Mouse (Mus musculus) kidney, embryonic 15.5 days (tissue): ENCODE measurements at regions not wholly inside any gene's neighbourhood (a gene's known extent, or its start where the extent isn't known, plus 50 kb on each side); places are given as distances from the start of the nearest gene placed in this dataset.

Experiments
- ATAC-seq: fragments of 200-750 bp; cut with Nextera tagmentation; replicated peaks from 2 replicates; pipeline ENCODE4 v1.8.0; 2017; ENCODE audit warnings: moderate TSS enrichment; ENCODE audit not compliant: low FRiP score
- H3K27ac ChIP-seq: fragments of 300-500 bp; sonication (generic); 2 replicates; pipeline ENCODE4 v1.5.1; 2015; ENCODE audit warnings: mild to moderate bottlenecking, inconsistent platforms
- H3K27me3 ChIP-seq: fragments of 300-500 bp; sonication (generic); 2 replicates; pipeline ENCODE4 v1.6.1; 2015; ENCODE audit warnings: inconsistent platforms
- H3K36me3 ChIP-seq: fragments of 300-500 bp; sonication (generic); 2 replicates; pipeline ENCODE4 v1.6.1; 2015; ENCODE audit warnings: inconsistent platforms
- H3K4me1 ChIP-seq: fragments of 300-500 bp; sonication (generic); 2 replicates; pipeline ENCODE4 v1.6.1; 2015; ENCODE audit warnings: inconsistent platforms
- H3K4me2 ChIP-seq: fragments of 300-500 bp; sonication (generic); 2 replicates; pipeline ENCODE4 v1.6.1; 2015; ENCODE audit warnings: moderate library complexity, mild to moderate bottlenecking, inconsistent platforms
- H3K4me3 ChIP-seq: fragments of 300-500 bp; sonication (generic); replicated peaks from 2 replicates; pipeline ENCODE4 v1.5.1; 2015; ENCODE audit warnings: mild to moderate bottlenecking, inconsistent platforms
- H3K9ac ChIP-seq: fragments of 300-500 bp; sonication (generic); 2 replicates; pipeline ENCODE4 v1.6.1; 2015; ENCODE audit warnings: mild to moderate bottlenecking, inconsistent platforms
- H3K9me3 ChIP-seq: fragments of 300-500 bp; sonication (generic); replicated peaks from 2 replicates; pipeline ENCODE4 v1.6.1; 2016; ENCODE audit warnings: inconsistent platforms
- WGBS: fragments of 180-500 bp; shearing (Covaris S2); methylation state at CpG from one replicate; pipeline ENCODE4 v1.1.7; 2015; ENCODE audit warnings: mixed read lengths; 5-methylcytosine and 5-hydroxymethylcytosine counted together

DNA sequence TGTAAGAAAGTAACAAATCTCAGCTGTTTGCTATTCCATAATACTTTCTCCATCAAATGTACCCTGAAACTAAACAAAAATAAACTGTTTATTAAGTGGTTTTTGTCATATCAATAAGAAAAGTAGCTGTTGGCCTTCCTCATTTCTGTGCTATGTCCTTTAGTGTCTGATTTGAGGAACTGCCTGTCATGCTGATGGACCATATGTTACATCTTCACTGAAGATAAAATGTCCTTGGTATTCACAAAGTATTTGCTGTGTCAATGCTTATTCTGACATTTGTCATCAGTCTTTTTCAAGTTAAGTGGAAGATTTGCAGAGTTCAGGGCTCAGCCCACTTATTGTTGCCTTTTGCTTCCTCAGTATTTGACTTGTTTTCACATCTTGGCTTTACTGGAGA is 682.0 kb upstream of the Gje1 start:
- Histone ChIP-seq H3K36me3 (no peaks in the 10 kb centered on the region), H3K27ac (no peak overlapping the region), H3K27me3 (no peaks in the 10 kb centered on the region), H3K4me3 (no peak overlapping the region), H3K4me1 (no peaks in the 10 kb centered on the region), H3K9me3 (no peaks in the 10 kb centered on the region), H3K9ac (no peak overlapping the region), H3K4me2 (no peak overlapping the region)
- ATAC-seq, result no peak

DNA sequence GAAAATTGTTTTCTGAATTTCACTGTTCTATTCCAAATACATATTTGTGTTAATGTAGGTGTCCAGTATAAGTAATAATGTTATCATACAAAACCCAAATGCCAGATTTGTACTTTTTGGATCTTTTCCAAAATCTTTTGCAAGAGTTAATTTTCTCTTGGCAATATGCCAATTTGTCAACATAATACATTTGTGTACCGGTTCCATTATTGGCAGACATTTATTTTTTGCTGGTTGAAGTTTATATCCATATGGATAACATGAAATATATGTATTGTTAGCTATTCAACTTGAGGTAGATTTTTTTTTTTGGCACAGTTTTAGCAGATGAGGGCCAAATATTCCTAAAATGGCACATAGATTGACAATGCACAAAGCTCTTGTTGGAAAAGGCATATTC is 679.1 kb upstream of the Gje1 start:
- H3K27me3 ChIP-seq, result no peaks in the 10 kb centered on the region
- WGBS, result 38% methylated on average over 1 of the region's 1 CpGs
- no peak overlapping the region for H3K4me3 ChIP-seq
- H3K4me2 ChIP-seq, result no peak overlapping the region
- no peaks in the 10 kb centered on the region for H3K4me1 ChIP-seq
- ATAC-seq, result no peak
- H3K27ac ChIP-seq, result no peak overlapping the region
- H3K9me3 ChIP-seq, result no peaks in the 10 kb centered on the region
- no peak overlapping the region for H3K9ac ChIP-seq
- no peaks in the 10 kb centered on the region for H3K36me3 ChIP-seq

DNA sequence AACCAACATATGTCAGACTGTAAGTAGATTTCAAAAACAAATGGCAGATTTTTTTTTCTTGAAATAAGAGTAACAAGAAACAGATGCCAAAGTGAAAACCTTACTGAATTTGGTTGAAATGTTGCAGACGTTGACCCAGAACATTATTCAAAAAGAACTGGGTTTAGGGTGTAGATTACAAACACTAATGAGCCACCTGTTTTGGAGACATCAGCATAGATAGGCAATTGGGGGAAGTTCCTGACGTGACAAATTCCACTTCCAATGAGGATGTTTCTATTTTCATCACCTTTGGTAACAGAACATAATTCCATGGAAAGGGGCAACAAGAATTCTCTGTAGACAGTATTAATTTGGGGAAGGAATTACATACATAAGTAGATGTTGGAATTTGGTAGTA is 677.3 kb upstream of the Gje1 start:
- no peaks in the 10 kb centered on the region for H3K9me3 ChIP-seq
- no peak for ATAC-seq
- WGBS, result 69% methylated on average over 2 of the region's 2 CpGs

DNA sequence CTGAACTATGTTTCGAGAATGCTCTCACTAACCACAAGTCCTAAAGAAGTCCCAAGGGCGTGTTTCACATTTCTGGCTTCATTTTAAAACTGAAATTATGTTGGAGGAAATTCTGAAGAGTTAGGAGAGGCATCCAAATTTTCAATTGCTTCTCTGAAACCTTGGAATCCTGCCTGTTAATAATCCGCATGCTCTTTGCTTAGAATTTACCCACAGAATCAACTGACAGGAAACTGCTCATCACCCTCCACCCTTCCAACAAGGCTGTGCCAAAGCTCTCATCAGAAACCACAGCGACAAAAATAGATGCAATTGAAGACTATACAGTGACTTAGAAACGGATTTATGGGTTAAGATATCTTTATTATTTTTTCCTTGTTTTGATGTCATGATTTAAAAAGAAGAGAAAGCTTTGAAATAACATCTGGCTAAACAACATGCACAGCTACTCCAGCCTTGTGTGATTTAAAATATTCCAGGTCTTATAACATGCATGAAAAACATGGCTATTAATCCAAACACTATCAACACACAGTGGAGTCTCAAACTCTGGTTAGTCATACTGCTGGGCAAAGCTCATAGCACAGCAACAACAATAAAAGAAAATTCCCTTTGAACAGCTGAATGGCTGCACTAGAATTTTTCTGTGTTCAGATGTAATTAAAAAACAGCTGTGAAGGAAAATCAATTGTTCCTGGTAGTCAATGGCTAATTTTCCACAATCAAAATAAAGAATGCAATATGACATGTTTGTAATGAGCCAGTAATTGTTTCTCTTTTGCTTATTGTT is 674.2 kb upstream of the Gje1 start:
- 0 out of 2 replicates have a peak overlapping the region, but pooled peaks have one; percentile 51 for H3K27ac ChIP-seq
- H3K36me3 ChIP-seq, result no peaks in the 10 kb centered on the region
- no peaks in the 10 kb centered on the region for H3K27me3 ChIP-seq
- no peaks in the 10 kb centered on the region for H3K9me3 ChIP-seq
- no peaks in the 10 kb centered on the region for H3K4me1 ChIP-seq
- no peak for ATAC-seq
- no peak overlapping the region for H3K9ac ChIP-seq
- no peak overlapping the region for H3K4me3 ChIP-seq
- no peak overlapping the region for H3K4me2 ChIP-seq
- 53% methylated on average over 5 of the region's 5 CpGs for whole genome bisulfite sequencing

More for the DNA sequence above, 677.3 kb upstream of the Gje1 start:
- no peaks in the 10 kb centered on the region for H3K36me3 ChIP-seq
- H3K4me3 ChIP-seq, result no peak overlapping the region
- no peaks in the 10 kb centered on the region for H3K4me1 ChIP-seq
- no peak overlapping the region for H3K9ac ChIP-seq
- no peaks in the 10 kb centered on the region for H3K27me3 ChIP-seq
- H3K4me2 ChIP-seq, result no peak overlapping the region
- H3K27ac ChIP-seq, result no peak overlapping the region

DNA sequence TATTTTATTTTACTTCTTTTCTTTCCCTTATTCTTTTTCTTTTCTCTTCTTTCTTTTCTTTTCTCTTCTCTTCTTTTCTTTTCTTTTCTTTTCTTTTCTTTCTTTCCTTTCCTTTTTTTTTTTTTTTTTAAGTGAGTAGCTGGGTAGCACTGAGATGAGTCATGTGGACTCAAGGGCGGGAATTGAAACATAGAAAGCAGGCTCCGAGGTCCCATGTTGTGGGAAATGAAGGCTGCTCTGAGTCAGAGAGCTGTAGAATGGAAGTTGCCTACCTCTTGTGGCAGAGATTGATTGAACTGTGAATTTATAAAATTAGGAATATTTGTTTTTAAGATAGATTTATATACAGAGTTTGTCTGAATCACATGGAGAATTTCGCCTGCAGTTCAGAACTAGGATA is 655.6 kb upstream of the Gje1 start:
- ATAC-seq, result no peak
- no peaks in the 10 kb centered on the region for H3K9me3 ChIP-seq
- WGBS, result 91% methylated on average over 3 of the region's 3 CpGs

More for the DNA sequence above, 655.6 kb upstream of the Gje1 start:
- no peaks in the 10 kb centered on the region for H3K36me3 ChIP-seq
- no peaks in the 10 kb centered on the region for H3K4me1 ChIP-seq
- H3K4me3 ChIP-seq, result no peak overlapping the region
- H3K9ac ChIP-seq, result no peak overlapping the region
- no peaks in the 10 kb centered on the region for H3K27me3 ChIP-seq
- H3K4me2 ChIP-seq, result no peak overlapping the region
- H3K27ac ChIP-seq, result no peak overlapping the region
